Mouse (Mus musculus): ENCODE results near the gene 1700061G19Rik. TPM values are rescaled to one million over a fixed set of nuclear protein-coding genes. Genes with fewer than 3 reads are reported as not detected.
"Not testable (repeated sequence)": the region's sequence is repeated elsewhere in the genome, so short reads cannot be mapped to it uniquely, and the experiment has no call there.

Gene 1700061G19Rik
- polyA plus RNA-seq, 1 experiment = 0.07 TPM

GRCm38 (mm10) chr17:56897630-56898195 lies 22.4 kb downstream of the 1700061G19Rik start:
- TF ChIP-seq POLR2A (IDR thresholded peaks at IDR 0.05; ENCODE audit: borderline replicate concordance, extremely low read depth, insufficient read depth, insufficient read length, poor library complexity, severe bottlenecking) (no peak), CTCF (IDR thresholded peaks at IDR 0.05; ENCODE audit: borderline replicate concordance, extremely low read depth, insufficient read depth, insufficient read length) (peak; percentile 88)
- DNase-seq (ENCODE audit: low read depth) = peak; percentile 85

DNA sequence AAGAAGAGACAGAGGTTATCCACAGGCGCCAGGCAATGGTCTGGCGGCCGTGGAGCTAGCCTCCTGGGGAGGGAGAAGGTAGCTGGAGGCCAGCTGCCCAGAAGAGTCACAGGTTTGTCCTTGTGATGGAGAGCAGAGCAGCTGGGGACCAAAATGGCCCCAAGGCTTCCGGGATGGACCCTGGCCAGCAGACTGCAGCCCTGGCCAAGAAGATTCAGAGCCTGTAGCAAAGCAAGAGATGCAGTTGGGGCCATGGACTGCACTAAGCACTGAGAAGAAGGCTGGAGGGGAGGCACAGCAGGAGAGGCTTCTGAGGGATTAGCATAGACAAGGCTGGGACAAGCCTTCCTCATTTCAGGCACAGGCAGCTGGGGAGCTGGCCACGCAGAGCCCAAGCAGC lies 27.4 kb downstream of the 1700061G19Rik start:
- TF ChIP-seq POLR2A (IDR thresholded peaks at IDR 0.05; ENCODE audit: borderline replicate concordance, extremely low read depth, insufficient read depth, insufficient read length, poor library complexity, severe bottlenecking) = no peak

GRCm38 (mm10) chr17:56906166-56906565 lies 30.9 kb downstream of the 1700061G19Rik start:
- no peak for DNase-seq (ENCODE audit: low read depth)
- TF ChIP-seq POLR2A (IDR thresholded peaks at IDR 0.05; ENCODE audit: borderline replicate concordance, extremely low read depth, insufficient read depth, insufficient read length, poor library complexity, severe bottlenecking) (no peak), CTCF (IDR thresholded peaks at IDR 0.05; ENCODE audit: borderline replicate concordance, extremely low read depth, insufficient read depth, insufficient read length) (no peak)

More for the DNA sequence above, 27.4 kb downstream of the 1700061G19Rik start:
- DNase-seq (ENCODE audit: low read depth) = no peak

- no peak for DNase-seq (ENCODE audit: low read depth)
- TF ChIP-seq CTCF (IDR thresholded peaks at IDR 0.05; ENCODE audit: borderline replicate concordance, extremely low read depth, insufficient read depth, insufficient read length) = no peak
- TF ChIP-seq POLR2A (IDR thresholded peaks at IDR 0.05; ENCODE audit: borderline replicate concordance, extremely low read depth, insufficient read depth, insufficient read length, poor library complexity, severe bottlenecking) = no peak
Observed at GRCm38 (mm10) chr17:56907096-56907495, 31.8 kb downstream of the 1700061G19Rik start.

GRCm38 (mm10) chr17:56907887-56908286 lies 32.6 kb downstream of the 1700061G19Rik start:
- no peak for DNase-seq (ENCODE audit: low read depth)
- TF ChIP-seq POLR2A (IDR thresholded peaks at IDR 0.05; ENCODE audit: borderline replicate concordance, extremely low read depth, insufficient read depth, insufficient read length, poor library complexity, severe bottlenecking) (no peak), CTCF (IDR thresholded peaks at IDR 0.05; ENCODE audit: borderline replicate concordance, extremely low read depth, insufficient read depth, insufficient read length) (no peak)

DNA sequence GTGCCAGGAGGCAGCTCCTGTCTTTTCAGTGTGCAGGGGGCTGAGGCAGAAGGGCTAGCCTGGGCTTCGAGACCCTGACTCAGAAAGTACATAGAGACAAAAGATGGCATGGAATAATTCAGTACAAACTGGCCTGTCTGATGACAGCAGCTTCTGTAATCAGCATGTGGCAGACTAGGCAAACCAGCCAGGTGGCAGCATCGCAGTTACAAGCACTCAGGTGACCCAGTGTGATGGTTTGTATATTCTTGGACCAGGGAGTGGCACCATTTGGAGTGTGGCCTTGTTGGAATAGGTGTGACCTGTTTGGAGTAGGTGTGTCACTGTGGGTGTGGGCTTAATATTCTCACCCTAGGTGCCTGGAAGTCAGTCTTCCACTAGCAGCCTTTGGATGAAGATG lies 34.5 kb downstream of the 1700061G19Rik start:
- DNase-seq (ENCODE audit: low read depth) = not testable (repeated sequence)

DNA sequence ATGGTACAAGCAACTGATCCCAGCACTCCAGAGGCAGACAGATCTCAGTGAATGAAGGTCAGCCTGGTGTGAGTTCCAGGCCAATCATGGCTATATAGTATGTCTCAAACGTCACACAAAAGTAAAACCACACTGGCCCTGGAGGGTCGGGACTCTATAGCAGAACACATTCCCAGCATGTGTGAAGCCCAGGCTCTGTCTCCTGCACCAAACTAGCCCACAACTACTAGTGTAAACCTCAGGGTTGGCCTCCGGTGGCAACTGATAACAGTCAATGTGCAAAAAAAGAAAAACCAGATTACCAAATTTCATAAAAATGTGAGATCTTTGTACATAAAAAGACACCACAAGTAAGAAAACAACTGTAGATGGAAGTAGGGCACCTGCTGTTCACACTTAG lies 37.7 kb downstream of the 1700061G19Rik start:
- DNase-seq (ENCODE audit: low read depth) = no peak

GRCm38 (mm10) chr17:56913444-56913843 lies 38.2 kb downstream of the 1700061G19Rik start:
- DNase-seq (ENCODE audit: low read depth) = no peak
- TF ChIP-seq CTCF (IDR thresholded peaks at IDR 0.05; ENCODE audit: borderline replicate concordance, extremely low read depth, insufficient read depth, insufficient read length) (no peak), POLR2A (IDR thresholded peaks at IDR 0.05; ENCODE audit: borderline replicate concordance, extremely low read depth, insufficient read depth, insufficient read length, poor library complexity, severe bottlenecking) (no peak)

More for the DNA sequence above, 37.7 kb downstream of the 1700061G19Rik start:
- no peak for TF ChIP-seq CTCF (IDR thresholded peaks at IDR 0.05; ENCODE audit: borderline replicate concordance, extremely low read depth, insufficient read depth, insufficient read length)
- TF ChIP-seq POLR2A (IDR thresholded peaks at IDR 0.05; ENCODE audit: borderline replicate concordance, extremely low read depth, insufficient read depth, insufficient read length, poor library complexity, severe bottlenecking) = no peak

DNA sequence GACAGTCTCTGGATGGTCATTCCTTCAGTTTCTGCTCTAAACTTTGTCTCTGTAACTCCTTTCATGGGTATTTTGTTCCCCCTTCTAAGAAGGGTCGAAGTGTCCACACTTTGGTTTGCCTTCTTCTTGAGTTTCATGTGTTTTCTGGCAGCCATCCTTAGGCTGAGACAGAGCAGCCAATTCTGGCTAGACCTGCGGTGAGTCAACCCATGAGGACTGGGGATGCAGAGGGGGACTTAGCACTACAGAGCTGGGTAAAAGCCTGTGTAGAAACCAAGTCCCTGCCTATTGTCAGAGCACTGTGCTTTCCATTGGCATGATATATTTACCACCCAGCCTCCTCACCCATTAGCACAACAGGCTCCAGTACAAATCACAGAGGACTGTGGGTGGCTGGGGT lies 41.9 kb downstream of the 1700061G19Rik start:
- DNase-seq (ENCODE audit: low read depth) = no peak
- no peak for TF ChIP-seq POLR2A (IDR thresholded peaks at IDR 0.05; ENCODE audit: borderline replicate concordance, extremely low read depth, insufficient read depth, insufficient read length, poor library complexity, severe bottlenecking)
- no peak for TF ChIP-seq CTCF (IDR thresholded peaks at IDR 0.05; ENCODE audit: borderline replicate concordance, extremely low read depth, insufficient read depth, insufficient read length)

DNA sequence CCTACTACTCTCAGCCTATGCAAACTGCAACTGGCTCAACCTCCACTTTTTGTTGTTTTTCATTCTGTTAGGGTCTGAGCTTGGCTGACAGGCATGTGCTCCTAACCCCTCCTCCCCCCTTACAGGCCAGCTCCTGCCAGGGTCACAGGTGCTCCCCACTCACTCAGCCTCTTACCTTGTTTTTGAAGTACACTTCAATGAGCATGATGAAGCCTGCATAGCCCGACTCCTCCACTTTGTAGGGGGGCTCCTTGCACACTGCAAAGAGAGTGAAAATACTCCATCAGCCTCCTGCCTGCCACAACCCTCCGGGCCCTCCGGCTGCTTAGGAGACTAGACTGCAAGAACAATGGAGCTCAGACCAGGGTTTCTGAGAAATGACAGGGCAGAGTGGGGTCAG lies 44.4 kb downstream of the 1700061G19Rik start:
- TF ChIP-seq CTCF (IDR thresholded peaks at IDR 0.05; ENCODE audit: borderline replicate concordance, extremely low read depth, insufficient read depth, insufficient read length) (no peak), POLR2A (IDR thresholded peaks at IDR 0.05; ENCODE audit: borderline replicate concordance, extremely low read depth, insufficient read depth, insufficient read length, poor library complexity, severe bottlenecking) (no peak)
- DNase-seq (ENCODE audit: low read depth) = no peak

- no peak for DNase-seq (ENCODE audit: low read depth)
- TF ChIP-seq CTCF (IDR thresholded peaks at IDR 0.05; ENCODE audit: borderline replicate concordance, extremely low read depth, insufficient read depth, insufficient read length) (no peak), POLR2A (IDR thresholded peaks at IDR 0.05; ENCODE audit: borderline replicate concordance, extremely low read depth, insufficient read depth, insufficient read length, poor library complexity, severe bottlenecking) (no peak)
Observed at GRCm38 (mm10) chr17:56925998-56926397, 50.7 kb downstream of the 1700061G19Rik start.

- no peak for DNase-seq (ENCODE audit: low read depth)
- TF ChIP-seq CTCF (IDR thresholded peaks at IDR 0.05; ENCODE audit: borderline replicate concordance, extremely low read depth, insufficient read depth, insufficient read length) (no peak), POLR2A (IDR thresholded peaks at IDR 0.05; ENCODE audit: borderline replicate concordance, extremely low read depth, insufficient read depth, insufficient read length, poor library complexity, severe bottlenecking) (no peak)
Observed at GRCm38 (mm10) chr17:56929101-56929500, 53.8 kb downstream of the 1700061G19Rik start.

GRCm38 (mm10) chr17:56929530-56929929 lies 54.3 kb downstream of the 1700061G19Rik start:
- TF ChIP-seq POLR2A (IDR thresholded peaks at IDR 0.05; ENCODE audit: borderline replicate concordance, extremely low read depth, insufficient read depth, insufficient read length, poor library complexity, severe bottlenecking) (no peak), CTCF (IDR thresholded peaks at IDR 0.05; ENCODE audit: borderline replicate concordance, extremely low read depth, insufficient read depth, insufficient read length) (no peak)
- DNase-seq (ENCODE audit: low read depth) = no peak
